Mouse (Mus musculus): ENCODE measurements around the gene Pla2g2d.

The Pla2g2d gene

GRCm38 (mm10) chr4:138825751-138826567 lies 50.4 kb downstream of the Pla2g2d start:
- no peak for DNase-seq (ENCODE audit: low read depth in 2 of 2, low spot score in 2 of 2)

- DNase-seq (ENCODE audit: low read depth in 2 of 2, low spot score in 2 of 2) = no peak
Measured at GRCm38 (mm10) chr4:138827147-138827546, 51.6 kb downstream of the Pla2g2d start.

Data from CD8-positive naive resting alpha-beta T cell, adult 2 months (primary cell).